Mouse (Mus musculus) forebrain, postnatal 0 days (tissue): ENCODE results near the gene Atg4d. TPM values are rescaled to one million over a fixed set of nuclear protein-coding genes. Genes with fewer than 3 reads are reported as not detected.

ENCODE experiments used
- ATAC-seq: fragments of 200-750 bp; cut with Nextera tagmentation; 2 replicates; pipeline ENCODE4 v1.8.0; 2017; ENCODE audit warnings: mild to moderate bottlenecking, moderate library complexity
- DNase-seq: peaks from one replicate; pipeline ENCODE4 v3.0.0-alpha.2; 2015
- H3K27ac ChIP-seq: fragments of 300-500 bp; sonication (generic); 2 replicates; pipeline ENCODE4 v1.5.1; 2014; ENCODE audit warnings: low read depth, mild to moderate bottlenecking, antibody characterized with exemption, low read length, moderate library complexity, mixed read lengths
- H3K27me3 ChIP-seq: fragments of 300-500 bp; sonication (generic); 2 replicates; pipeline ENCODE4 v1.6.1; 2014; ENCODE audit warnings: mild to moderate bottlenecking, low read length, mixed read lengths; ENCODE audit not compliant: insufficient read depth
- H3K36me3 ChIP-seq: fragments of 300-500 bp; sonication (generic); 2 replicates; pipeline ENCODE4 v1.6.1; 2014; ENCODE audit warnings: mild to moderate bottlenecking, moderate library complexity; ENCODE audit not compliant: insufficient read depth
- H3K4me1 ChIP-seq: fragments of 300-500 bp; sonication (generic); 2 replicates; pipeline ENCODE4 v1.6.1; 2014; ENCODE audit warnings: antibody characterized with exemption; ENCODE audit not compliant: insufficient read depth
- H3K4me2 ChIP-seq: fragments of 300-500 bp; sonication (generic); 2 replicates; pipeline ENCODE4 v1.6.1; 2014; ENCODE audit warnings: low read depth, mild to moderate bottlenecking, moderate library complexity
- H3K4me3 ChIP-seq: fragments of 300-500 bp; sonication (generic); 2 replicates; pipeline ENCODE4 v1.5.1; 2014; ENCODE audit warnings: low read depth, low read length, mixed read lengths
- H3K9ac ChIP-seq: fragments of 300-500 bp; sonication (generic); 2 replicates; pipeline ENCODE4 v1.6.1; 2014; ENCODE audit warnings: mild to moderate bottlenecking
- H3K9me3 ChIP-seq: fragments of 300-500 bp; sonication (generic); 2 replicates; pipeline ENCODE4 v1.6.1; 2016; ENCODE audit warnings: low read length
- CTCF ChIP-seq: sonication (generic); IDR thresholded peaks from 2 replicates; pipeline ENCODE4 v1.5.1; 2016; ENCODE audit warnings: antibody characterized with exemption, control low read depth, low read depth
- WGBS: fragments of 180-500 bp; shearing (Covaris S2); extraction: QIAGEN DNeasy Blood & Tissue Kit; methylation state at CpG from one replicate; pipeline ENCODE4 v1.1.7; 2014; 5-methylcytosine and 5-hydroxymethylcytosine counted together
- polyA plus RNA-seq: library from polyadenylated mRNA; unstranded; fragments of >200 nt; fragmentation: Nextera tagmentation; extraction: Ambion mirVana; gene quantifications from 2 replicates; pipeline ENCODE4 v1.2.1, GENCODE M21; 2015
- total RNA-seq: library from RNA; depleted of rRNA; stranded (reverse); fragments of >200 nt; gene quantifications from 2 replicates; pipeline ENCODE4 v1.2.3, GENCODE M21; 2014

Gene Atg4d
- total and polyA plus RNA-seq, 2 experiments from 2014 or later: 18.7 to 26.4 TPM

GRCm38 (mm10) chr9:21312134-21312533 lies 47.0 kb downstream of the Atg4d start, which contains the start of gene Ap1m2:
Ap1m2 (minus strand) TSS chr9:21312337.
- peak within 1 kb of the TSS; percentile 23 for H3K4me3 ChIP-seq
- peak within 1 kb of the TSS; percentile 35 for H3K4me2 ChIP-seq
- no peak within 1 kb of the TSS for H3K9ac ChIP-seq
- H3K9me3 ChIP-seq: no peaks in the 10 kb centered on the region
- TF ChIP-seq CTCF: peak; percentile 3; the same call in 1 of the 2 replicates
- WGBS: 12% methylated on average over 34 of the region's 35 CpGs
- ATAC-seq (no peak), DNase-seq (peak; percentile 18)
- H3K27ac ChIP-seq: no peak within 1 kb of the TSS
- peaks cover 12% of the 10 kb centered on the region for H3K27me3 ChIP-seq
- no peaks in the 10 kb centered on the region for H3K36me3 ChIP-seq
- no peaks in the 10 kb centered on the region for H3K4me1 ChIP-seq

GRCm38 (mm10) chr9:21313394-21313793 lies 48.3 kb downstream of the Atg4d start:
- Histone ChIP-seq H3K4me1 (no peaks in the 10 kb centered on the region), H3K9me3 (no peaks in the 10 kb centered on the region), H3K4me2 (no peak overlapping the region), H3K36me3 (no peaks in the 10 kb centered on the region), H3K9ac (no peak overlapping the region), H3K4me3 (no peak overlapping the region), H3K27ac (no peak overlapping the region), H3K27me3 (peaks cover 12% of the 10 kb centered on the region)
- ATAC-seq (peak; percentile 72; the same call in 1 of the 2 replicates), DNase-seq (peak; percentile 80)
- 7% methylated on average over 11 of the region's 11 CpGs for WGBS
- peak; percentile 86 for TF ChIP-seq CTCF

GRCm38 (mm10) chr9:21314367-21315140 lies 49.5 kb downstream of the Atg4d start:
- Histone ChIP-seq H3K4me3 (no peak overlapping the region), H3K4me2 (no peak overlapping the region), H3K4me1 (no peaks in the 10 kb centered on the region), H3K27me3 (peaks cover 12% of the 10 kb centered on the region), H3K27ac (no peak overlapping the region), H3K9me3 (no peaks in the 10 kb centered on the region), H3K9ac (no peak overlapping the region), H3K36me3 (no peaks in the 10 kb centered on the region)
- no peak for TF ChIP-seq CTCF
- DNase-seq: no peak
- WGBS: 93% methylated on average over 9 of the region's 9 CpGs
- ATAC-seq: no peak

GRCm38 (mm10) chr9:21315421-21315820 lies 50.3 kb downstream of the Atg4d start:
- H3K4me3 ChIP-seq: no peak overlapping the region
- ATAC-seq: no peak
- TF ChIP-seq CTCF: no peak
- no peaks in the 10 kb centered on the region for H3K9me3 ChIP-seq
- no peak overlapping the region for H3K4me2 ChIP-seq
- H3K27me3 ChIP-seq: peaks cover 12% of the 10 kb centered on the region
- no peak overlapping the region for H3K27ac ChIP-seq
- WGBS: 53% methylated on average over 5 of the region's 5 CpGs
- H3K9ac ChIP-seq: no peak overlapping the region
- no peaks in the 10 kb centered on the region for H3K36me3 ChIP-seq
- no peaks in the 10 kb centered on the region for H3K4me1 ChIP-seq
- no peak for DNase-seq

GRCm38 (mm10) chr9:21316696-21317095 lies 51.6 kb downstream of the Atg4d start:
- Histone ChIP-seq H3K4me1 (peaks cover 2% of the 10 kb centered on the region; the same call in 1 of the 2 replicates), H3K36me3 (no peaks in the 10 kb centered on the region), H3K9ac (no peak overlapping the region), H3K27me3 (peaks cover 7% of the 10 kb centered on the region; the same call in 1 of the 2 replicates), H3K9me3 (no peaks in the 10 kb centered on the region), H3K4me2 (no peak overlapping the region), H3K27ac (no peak overlapping the region), H3K4me3 (no peak overlapping the region)
- DNase-seq (no peak), ATAC-seq (no peak)
- 74% methylated on average over 7 of the region's 7 CpGs for WGBS
- TF ChIP-seq CTCF: no peak

- Histone ChIP-seq H3K4me1 (peaks cover 6% of the 10 kb centered on the region; the same call in 1 of the 2 replicates), H3K36me3 (no peaks in the 10 kb centered on the region), H3K27ac (no peak overlapping the region), H3K27me3 (no peaks in the 10 kb centered on the region), H3K4me3 (no peak overlapping the region), H3K9me3 (no peaks in the 10 kb centered on the region), H3K9ac (no peak overlapping the region), H3K4me2 (no peak overlapping the region)
- ATAC-seq (no peak), DNase-seq (no peak)
- WGBS: 87% methylated on average over 6 of the region's 6 CpGs
- no peak for TF ChIP-seq CTCF
These were observed 53.7 kb downstream of the Atg4d start for GRCm38 (mm10) chr9:21318792-21319191.

GRCm38 (mm10) chr9:21319503-21319902 lies 54.4 kb downstream of the Atg4d start:
- Histone ChIP-seq H3K9me3 (no peaks in the 10 kb centered on the region), H3K36me3 (no peaks in the 10 kb centered on the region), H3K4me2 (no peak overlapping the region), H3K27ac (no peak overlapping the region), H3K27me3 (no peaks in the 10 kb centered on the region), H3K4me3 (no peak overlapping the region), H3K9ac (no peak overlapping the region), H3K4me1 (peaks cover 6% of the 10 kb centered on the region; the same call in 1 of the 2 replicates)
- WGBS: 93% methylated on average over 4 of the region's 4 CpGs
- ATAC-seq (no peak), DNase-seq (no peak)
- no peak for TF ChIP-seq CTCF
